Mouse (Mus musculus) erythroblast, adult 5-6 weeks (primary cell): ENCODE measurements around the gene Dcaf6. TPM values are rescaled to one million over a fixed set of nuclear protein-coding genes. Genes with fewer than 3 reads are reported as not detected.

Experiments
- ATAC-seq: replicated peaks from 2 replicates; pipeline ENCODE4 v1.8.0; 2016; ENCODE audit warnings: moderate number of reproducible peaks, mild to moderate bottlenecking, moderate TSS enrichment, inconsistent platforms; ENCODE audit not compliant: poor library complexity, low FRiP score, severe bottlenecking
- total RNA-seq, 2 experiments: library from RNA; stranded (forward) in 1 of 2; stranded (reverse) in 1 of 2; fragments of 150-400 nt in 1 of 2; fragments of 200-764, 138-1000 nt in 1 of 2; gene quantifications; 2 replicates each; pipeline versions ENCODE4 v1.2.3 to v1.2.4; 2015 to 2017; ENCODE audit warnings: low replicate concordance in 2 of 2

The Dcaf6 gene
- total RNA-seq, 2 experiments from 2014 or later, result 286 to 422 TPM

- no peak for ATAC-seq
Observed at GRCm38 (mm10) chr1:165432883-165433282, 27.4 kb downstream of the Dcaf6 start.

- peak; percentile 98 for ATAC-seq
Observed at GRCm38 (mm10) chr1:165426254-165426653, 34.0 kb downstream of the Dcaf6 start.

GRCm38 (mm10) chr1:165421357-165421915 lies 38.8 kb downstream of the Dcaf6 start:
- no peak for ATAC-seq

- ATAC-seq, result peak; percentile 83
Observed at GRCm38 (mm10) chr1:165396401-165396805, 63.9 kb downstream of the Dcaf6 start.

GRCm38 (mm10) chr1:165395940-165396339 lies 64.3 kb downstream of the Dcaf6 start:
- peak; percentile 91 for ATAC-seq

GRCm38 (mm10) chr1:165394836-165395235 lies 65.4 kb downstream of the Dcaf6 start:
- peak; percentile 34 for ATAC-seq

GRCm38 (mm10) chr1:165393033-165393432 lies 67.2 kb downstream of the Dcaf6 start:
- ATAC-seq, result no peak

GRCm38 (mm10) chr1:165388716-165389115 lies 71.6 kb downstream of the Dcaf6 start:
- peak; percentile 74 for ATAC-seq

- ATAC-seq, result no peak
Observed at GRCm38 (mm10) chr1:165386525-165386923, 73.8 kb downstream of the Dcaf6 start.

GRCm38 (mm10) chr1:165385810-165386524 lies 74.3 kb downstream of the Dcaf6 start:
- no peak for ATAC-seq

GRCm38 (mm10) chr1:165373839-165374238 lies 86.4 kb downstream of the Dcaf6 start:
- no peak for ATAC-seq

GRCm38 (mm10) chr1:165370990-165371389 lies 89.3 kb downstream of the Dcaf6 start:
- ATAC-seq, result no peak

GRCm38 (mm10) chr1:165365057-165365456 lies 95.2 kb downstream of the Dcaf6 start:
- peak; percentile 65 for ATAC-seq

GRCm38 (mm10) chr1:165363271-165363670 lies 97.0 kb downstream of the Dcaf6 start:
- no peak for ATAC-seq

GRCm38 (mm10) chr1:165356347-165356746 lies 103.9 kb downstream of the Dcaf6 start:
- ATAC-seq, result no peak

GRCm38 (mm10) chr1:165348627-165349026 lies 111.6 kb downstream of the Dcaf6 start:
- no peak for ATAC-seq

- ATAC-seq, result no peak
Observed at GRCm38 (mm10) chr1:165344453-165344852, 115.8 kb downstream of the Dcaf6 start.

GRCm38 (mm10) chr1:165342126-165342525 lies 118.1 kb downstream of the Dcaf6 start:
- ATAC-seq, result 0 out of 2 replicates have a peak, but pooled peaks have one; percentile 34

GRCm38 (mm10) chr1:165332797-165333196 lies 127.5 kb downstream of the Dcaf6 start:
- no peak for ATAC-seq

- no peak for ATAC-seq
Observed at GRCm38 (mm10) chr1:165330859-165331258, 129.4 kb downstream of the Dcaf6 start.
